Mouse (Mus musculus): ENCODE measurements at regions not wholly inside any gene's neighbourhood (a gene's known extent, or its start where the extent isn't known, plus 50 kb on each side); places are given as distances from the start of the nearest gene placed in this dataset.

- no peak overlapping the region for H3K27ac ChIP-seq (ENCODE audit: low read length)
- H3K4me2 ChIP-seq (replicated peaks; ENCODE audit: low read depth, low read length): 0 out of 2 replicates have a peak overlapping the region, but pooled peaks have one; percentile 5
- no peak overlapping the region for H3K9ac ChIP-seq (replicated peaks; ENCODE audit: low read depth, low read length)
- WGBS: 38% methylated on average over 11 of the region's 11 CpGs
- no peaks in the 10 kb centered on the region for H3K27me3 ChIP-seq (ENCODE audit: control insufficient read depth, insufficient read depth, low read length)
- no peak overlapping the region for H3K4me3 ChIP-seq (ENCODE audit: low read depth, low read length)
- H3K4me1 ChIP-seq (ENCODE audit: control insufficient read depth, insufficient read depth, low read length): no peaks in the 10 kb centered on the region
- no peak for ATAC-seq (ENCODE audit: insufficient number of reproducible peaks, insufficient read depth, low FRiP score, low read depth)
- no peaks in the 10 kb centered on the region for H3K9me3 ChIP-seq (ENCODE audit: control insufficient read depth, low read depth, low read length)
- no peaks in the 10 kb centered on the region for H3K36me3 ChIP-seq (ENCODE audit: control insufficient read depth, insufficient read depth, low read length)
These were observed 251.7 kb downstream of the Hhipl2 start for GRCm38 (mm10) chr1:183669674-183670073.

DNA sequence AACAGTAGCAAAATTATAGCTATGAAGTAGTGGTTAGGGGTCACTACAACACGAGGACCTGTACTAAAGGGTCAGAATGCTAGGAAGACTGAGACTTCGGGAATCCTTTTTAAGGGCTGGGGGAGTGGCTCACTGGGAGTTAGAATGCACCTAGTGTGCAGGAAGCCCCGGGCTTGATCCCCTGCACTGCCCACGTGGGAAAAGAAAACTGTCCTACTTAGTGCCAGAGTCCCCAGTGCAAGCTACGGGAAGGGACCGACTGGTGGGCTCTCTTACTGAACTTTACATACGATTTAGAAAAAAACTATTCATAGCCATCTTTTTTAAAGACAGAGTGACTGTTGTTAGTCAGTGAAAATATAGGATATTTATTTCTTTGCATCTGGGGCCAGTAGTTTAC, 252.5 kb downstream of the Hhipl2 start:
- no peak overlapping the region for H3K4me2 ChIP-seq (replicated peaks; ENCODE audit: low read depth, low read length)
- H3K9ac ChIP-seq (replicated peaks; ENCODE audit: low read depth, low read length): no peak overlapping the region
- no peaks in the 10 kb centered on the region for H3K4me1 ChIP-seq (ENCODE audit: control insufficient read depth, insufficient read depth, low read length)
- no peaks in the 10 kb centered on the region for H3K36me3 ChIP-seq (ENCODE audit: control insufficient read depth, insufficient read depth, low read length)
- ATAC-seq (ENCODE audit: insufficient number of reproducible peaks, insufficient read depth, low FRiP score, low read depth): no peak
- no peak overlapping the region for H3K27ac ChIP-seq (ENCODE audit: low read length)
- no peak overlapping the region for H3K4me3 ChIP-seq (ENCODE audit: low read depth, low read length)
- WGBS: 69% methylated on average over 7 of the region's 7 CpGs
- no peaks in the 10 kb centered on the region for H3K9me3 ChIP-seq (ENCODE audit: control insufficient read depth, low read depth, low read length)
- H3K27me3 ChIP-seq (ENCODE audit: control insufficient read depth, insufficient read depth, low read length): no peaks in the 10 kb centered on the region

DNA sequence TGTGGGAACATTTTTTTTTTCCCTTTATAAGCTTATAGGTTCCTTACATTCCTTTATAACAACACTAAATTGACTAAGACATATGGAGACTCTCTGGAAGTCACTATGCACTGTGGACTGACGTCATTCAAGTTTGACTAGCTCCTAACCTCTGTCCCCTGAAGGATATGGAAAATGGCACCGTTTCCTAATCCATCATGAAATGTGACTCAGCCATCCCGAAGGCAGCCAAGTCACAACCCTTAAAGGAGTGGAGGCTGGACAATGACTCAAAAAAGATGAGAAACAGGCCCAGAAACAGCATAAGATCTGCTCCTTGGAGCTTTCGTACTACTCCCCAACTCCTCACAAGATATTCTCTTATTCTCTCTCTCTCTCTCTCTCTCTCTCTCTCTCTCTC, 253.5 kb downstream of the Hhipl2 start:
- Histone ChIP-seq H3K9me3 (ENCODE audit: control insufficient read depth, low read depth, low read length) (no peaks in the 10 kb centered on the region), H3K9ac (replicated peaks; ENCODE audit: low read depth, low read length) (no peak overlapping the region), H3K4me2 (replicated peaks; ENCODE audit: low read depth, low read length) (no peak overlapping the region), H3K4me3 (ENCODE audit: low read depth, low read length) (no peak overlapping the region), H3K36me3 (ENCODE audit: control insufficient read depth, insufficient read depth, low read length) (no peaks in the 10 kb centered on the region), H3K27ac (ENCODE audit: low read length) (no peak overlapping the region), H3K4me1 (ENCODE audit: control insufficient read depth, insufficient read depth, low read length) (no peaks in the 10 kb centered on the region), H3K27me3 (ENCODE audit: control insufficient read depth, insufficient read depth, low read length) (no peaks in the 10 kb centered on the region)
- WGBS: 49% methylated on average over 4 of the region's 4 CpGs
- ATAC-seq (ENCODE audit: insufficient number of reproducible peaks, insufficient read depth, low FRiP score, low read depth): no peak

DNA sequence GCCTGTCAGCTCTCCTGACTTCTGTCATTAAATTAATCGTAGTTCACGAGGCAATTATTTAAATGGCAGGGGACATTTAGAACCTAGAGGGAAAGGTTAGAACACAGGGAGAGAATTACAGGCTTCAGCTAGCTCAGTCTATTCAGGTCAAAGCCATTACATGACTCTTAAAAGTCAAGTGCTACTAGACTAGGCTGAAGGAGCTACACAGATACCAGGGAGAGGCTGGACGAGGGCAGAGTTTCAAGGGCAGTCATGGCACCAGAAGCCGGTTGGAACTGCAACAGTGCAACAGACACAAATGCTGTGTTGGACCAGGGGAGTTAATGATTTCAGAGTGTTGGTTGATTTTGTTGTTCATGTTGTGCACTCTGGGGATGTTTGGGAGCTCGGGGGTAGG, 254.5 kb downstream of the Hhipl2 start:
- Histone ChIP-seq H3K27ac (ENCODE audit: low read length) (no peak overlapping the region), H3K27me3 (ENCODE audit: control insufficient read depth, insufficient read depth, low read length) (no peaks in the 10 kb centered on the region), H3K4me3 (ENCODE audit: low read depth, low read length) (no peak overlapping the region), H3K4me2 (replicated peaks; ENCODE audit: low read depth, low read length) (no peak overlapping the region), H3K4me1 (ENCODE audit: control insufficient read depth, insufficient read depth, low read length) (no peaks in the 10 kb centered on the region), H3K36me3 (ENCODE audit: control insufficient read depth, insufficient read depth, low read length) (no peaks in the 10 kb centered on the region), H3K9me3 (ENCODE audit: control insufficient read depth, low read depth, low read length) (no peaks in the 10 kb centered on the region), H3K9ac (replicated peaks; ENCODE audit: low read depth, low read length) (no peak overlapping the region)
- no peak for ATAC-seq (ENCODE audit: insufficient number of reproducible peaks, insufficient read depth, low FRiP score, low read depth)
- WGBS: 85% methylated on average over 5 of the region's 5 CpGs

DNA sequence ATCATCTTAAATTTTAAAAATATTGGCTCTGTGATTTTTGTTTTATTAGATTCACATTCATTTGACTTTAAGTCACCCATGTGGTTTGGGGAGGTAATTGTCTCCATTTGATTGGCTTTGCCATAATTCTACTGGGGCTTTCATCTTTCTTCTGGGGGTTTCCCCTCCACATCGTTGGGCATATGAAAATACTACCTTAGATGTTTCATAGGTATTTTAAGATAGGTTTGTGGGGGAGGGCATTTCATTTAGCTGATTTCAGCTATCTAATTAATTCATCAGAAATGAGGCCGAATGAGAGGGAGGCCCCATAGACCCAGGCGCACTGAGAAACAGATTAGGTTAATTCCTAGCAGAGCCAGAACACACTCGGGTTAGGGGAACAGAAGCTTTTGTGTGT, 259.6 kb downstream of the Hhipl2 start:
- Histone ChIP-seq H3K27ac (ENCODE audit: low read length) (no peak overlapping the region), H3K4me2 (replicated peaks; ENCODE audit: low read depth, low read length) (no peak overlapping the region), H3K36me3 (ENCODE audit: control insufficient read depth, insufficient read depth, low read length) (no peaks in the 10 kb centered on the region), H3K4me3 (ENCODE audit: low read depth, low read length) (no peak overlapping the region), H3K27me3 (ENCODE audit: control insufficient read depth, insufficient read depth, low read length) (no peaks in the 10 kb centered on the region), H3K9me3 (ENCODE audit: control insufficient read depth, low read depth, low read length) (no peaks in the 10 kb centered on the region; the same call in 1 of the 2 replicates), H3K9ac (replicated peaks; ENCODE audit: low read depth, low read length) (no peak overlapping the region), H3K4me1 (ENCODE audit: control insufficient read depth, insufficient read depth, low read length) (0 out of 2 replicates have a peak, but pooled peaks cover 4% of the 10 kb centered on the region)
- 86% methylated on average over 4 of the region's 4 CpGs for WGBS
- ATAC-seq (ENCODE audit: insufficient number of reproducible peaks, insufficient read depth, low FRiP score, low read depth): no peak

GRCm38 (mm10) chr1:183679949-183680348, 261.9 kb downstream of the Hhipl2 start:
- ATAC-seq (ENCODE audit: insufficient number of reproducible peaks, insufficient read depth, low FRiP score, low read depth): no peak

DNA sequence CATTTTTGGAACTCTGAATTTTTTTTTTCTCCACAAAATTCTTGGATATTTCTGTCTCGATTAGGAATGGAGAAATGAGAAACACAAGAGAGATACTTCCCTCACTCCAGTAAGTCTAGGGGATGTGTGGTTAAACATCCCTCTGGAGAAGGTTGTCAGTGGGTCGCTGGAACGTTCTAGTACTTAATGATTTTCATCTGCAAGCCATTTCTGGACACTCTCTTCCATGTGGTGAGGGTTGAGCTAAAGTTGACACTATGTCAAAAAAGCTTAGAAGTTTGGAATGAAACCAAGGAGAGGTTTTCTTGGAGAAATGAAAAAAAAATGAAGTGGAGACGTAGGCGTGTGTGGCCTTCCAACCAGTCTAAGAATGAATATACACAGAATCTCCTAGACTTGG, 268.0 kb downstream of the Hhipl2 start:
- WGBS: 76% methylated on average over 5 of the region's 5 CpGs

More at GRCm38 (mm10) chr1:183679949-183680348, 261.9 kb downstream of the Hhipl2 start:
- H3K27ac ChIP-seq (ENCODE audit: low read length): no peak overlapping the region
- H3K9ac ChIP-seq (replicated peaks; ENCODE audit: low read depth, low read length): 0 out of 2 replicates have a peak overlapping the region, but pooled peaks have one; percentile 1
- H3K36me3 ChIP-seq (ENCODE audit: control insufficient read depth, insufficient read depth, low read length): no peaks in the 10 kb centered on the region
- no peaks in the 10 kb centered on the region; the same call in 1 of the 2 replicates for H3K9me3 ChIP-seq (ENCODE audit: control insufficient read depth, low read depth, low read length)
- H3K4me1 ChIP-seq (ENCODE audit: control insufficient read depth, insufficient read depth, low read length): 0 out of 2 replicates have a peak, but pooled peaks cover 4% of the 10 kb centered on the region
- H3K4me3 ChIP-seq (ENCODE audit: low read depth, low read length): no peak overlapping the region
- H3K4me2 ChIP-seq (replicated peaks; ENCODE audit: low read depth, low read length): no peak overlapping the region
- WGBS: 43% methylated on average over 11 of the region's 11 CpGs
- no peaks in the 10 kb centered on the region for H3K27me3 ChIP-seq (ENCODE audit: control insufficient read depth, insufficient read depth, low read length)

GRCm38 (mm10) chr1:183692756-183693155, 274.7 kb downstream of the Hhipl2 start:
- ATAC-seq (ENCODE audit: insufficient number of reproducible peaks, insufficient read depth, low FRiP score, low read depth): no peak
- no peak overlapping the region for H3K4me2 ChIP-seq (replicated peaks; ENCODE audit: low read depth, low read length)
- no peaks in the 10 kb centered on the region for H3K36me3 ChIP-seq (ENCODE audit: control insufficient read depth, insufficient read depth, low read length)
- no peak overlapping the region for H3K4me3 ChIP-seq (ENCODE audit: low read depth, low read length)
- H3K9ac ChIP-seq (replicated peaks; ENCODE audit: low read depth, low read length): no peak overlapping the region
- H3K4me1 ChIP-seq (ENCODE audit: control insufficient read depth, insufficient read depth, low read length): no peaks in the 10 kb centered on the region
- H3K27me3 ChIP-seq (ENCODE audit: control insufficient read depth, insufficient read depth, low read length): no peaks in the 10 kb centered on the region
- H3K27ac ChIP-seq (ENCODE audit: low read length): no peak overlapping the region
- 83% methylated on average over 5 of the region's 5 CpGs for WGBS
- H3K9me3 ChIP-seq (ENCODE audit: control insufficient read depth, low read depth, low read length): no peaks in the 10 kb centered on the region

More for the DNA sequence above, 268.0 kb downstream of the Hhipl2 start:
- no peaks in the 10 kb centered on the region for H3K27me3 ChIP-seq (ENCODE audit: control insufficient read depth, insufficient read depth, low read length)
- no peak overlapping the region for H3K9ac ChIP-seq (replicated peaks; ENCODE audit: low read depth, low read length)
- H3K36me3 ChIP-seq (ENCODE audit: control insufficient read depth, insufficient read depth, low read length): no peaks in the 10 kb centered on the region
- H3K4me1 ChIP-seq (ENCODE audit: control insufficient read depth, insufficient read depth, low read length): no peaks in the 10 kb centered on the region
- no peak overlapping the region for H3K4me2 ChIP-seq (replicated peaks; ENCODE audit: low read depth, low read length)
- H3K27ac ChIP-seq (ENCODE audit: low read length): no peak overlapping the region
- no peaks in the 10 kb centered on the region; the same call in 1 of the 2 replicates for H3K9me3 ChIP-seq (ENCODE audit: control insufficient read depth, low read depth, low read length)
- H3K4me3 ChIP-seq (ENCODE audit: low read depth, low read length): no peak overlapping the region
- ATAC-seq (ENCODE audit: insufficient number of reproducible peaks, insufficient read depth, low FRiP score, low read depth): no peak

DNA sequence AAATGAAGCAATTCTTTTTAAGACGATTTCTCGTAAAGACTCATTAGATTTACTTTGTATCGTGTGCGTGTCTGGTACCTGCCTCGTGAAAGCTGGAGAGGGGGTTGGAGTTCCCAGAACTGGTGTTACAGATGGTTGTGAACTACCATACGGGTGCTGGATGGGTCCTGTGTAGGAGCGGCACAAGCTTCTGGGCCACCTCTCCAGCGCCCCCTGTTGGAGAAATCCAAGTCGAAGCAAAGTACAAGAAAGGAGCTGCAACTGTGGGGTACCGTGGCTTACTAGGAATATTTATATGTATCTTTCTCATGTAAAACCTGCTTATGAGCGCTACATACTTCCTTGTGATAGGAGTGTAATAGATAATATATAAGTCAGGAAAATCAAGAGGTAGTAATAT, 281.3 kb downstream of the Hhipl2 start:
- 81% methylated on average over 11 of the region's 11 CpGs for WGBS
- Histone ChIP-seq H3K9me3 (ENCODE audit: control insufficient read depth, low read depth, low read length) (no peaks in the 10 kb centered on the region), H3K27ac (ENCODE audit: low read length) (no peak overlapping the region), H3K4me3 (ENCODE audit: low read depth, low read length) (no peak overlapping the region), H3K4me1 (ENCODE audit: control insufficient read depth, insufficient read depth, low read length) (no peaks in the 10 kb centered on the region), H3K27me3 (ENCODE audit: control insufficient read depth, insufficient read depth, low read length) (no peaks in the 10 kb centered on the region), H3K9ac (replicated peaks; ENCODE audit: low read depth, low read length) (no peak overlapping the region), H3K36me3 (ENCODE audit: control insufficient read depth, insufficient read depth, low read length) (no peaks in the 10 kb centered on the region), H3K4me2 (replicated peaks; ENCODE audit: low read depth, low read length) (no peak overlapping the region)
- ATAC-seq (ENCODE audit: insufficient number of reproducible peaks, insufficient read depth, low FRiP score, low read depth): no peak
